Mouse (Mus musculus) monocyte, adult 5-6 weeks (primary cell): ENCODE results near the gene Copg2. TPM values are rescaled to one million over a fixed set of nuclear protein-coding genes. Genes with fewer than 3 reads are reported as not detected.

Source experiments
- ATAC-seq: fragments of 153-309, 156-312 bp; replicated peaks from 2 replicates; pipeline ENCODE4 v1.8.0; 2017; ENCODE audit warnings: mild to moderate bottlenecking; ENCODE audit not compliant: low TSS enrichment, insufficient number of reproducible peaks, severe bottlenecking, poor library complexity, low FRiP score
- total RNA-seq: library from RNA; stranded (forward); fragments of 200-1000, 200-491, 200-594 nt; gene quantifications from 3 replicates; pipeline ENCODE4 v1.2.3, GENCODE M21; 2017

Gene Copg2
- total RNA-seq, 1 experiment from 2014 or later, result 47.6 TPM

DNA sequence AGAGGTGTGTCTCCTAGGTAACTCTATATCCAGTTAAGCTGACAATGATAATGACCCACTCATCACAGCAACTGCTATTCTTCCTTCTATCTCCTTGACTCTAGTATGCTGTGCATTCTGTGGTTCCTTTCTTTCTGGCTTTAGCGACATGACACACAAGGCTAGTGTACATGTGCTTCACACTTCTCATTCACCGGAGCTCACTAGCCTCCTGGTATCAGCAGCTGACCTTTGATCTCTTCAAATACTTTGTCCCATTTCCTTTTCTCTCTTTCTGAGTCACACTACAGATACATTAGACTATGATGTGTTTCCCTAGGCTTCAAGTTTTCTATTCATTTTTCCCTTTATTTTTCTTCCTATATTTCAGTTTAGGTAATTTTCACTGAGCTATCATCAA, 41.4 kb downstream of the Copg2 start:
- no peak for ATAC-seq

GRCm38 (mm10) chr6:30849818-30850217, 46.8 kb downstream of the Copg2 start:
- no peak for ATAC-seq

- no peak for ATAC-seq
These were observed 64.4 kb downstream of the Copg2 start for GRCm38 (mm10) chr6:30832241-30832640.

DNA sequence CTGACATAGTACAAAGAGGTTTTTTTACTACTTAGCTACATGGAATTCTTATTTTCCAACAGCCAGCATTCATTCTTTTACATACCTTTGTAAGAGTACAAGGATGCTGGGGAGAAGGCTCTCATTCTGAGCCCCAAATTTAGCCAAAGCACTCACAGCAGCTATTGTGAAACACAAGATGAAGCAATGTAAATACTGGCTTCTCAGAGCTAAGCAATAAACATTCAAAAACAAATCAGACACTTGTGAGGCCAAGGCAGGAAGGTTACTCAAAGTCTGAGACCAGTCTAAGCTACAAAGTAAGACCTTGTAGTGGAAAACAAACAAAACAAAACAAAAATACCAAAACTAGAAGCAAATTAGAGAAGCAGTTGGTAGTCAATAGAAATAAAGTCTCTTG, 83.0 kb downstream of the Copg2 start:
- no peak for ATAC-seq

DNA sequence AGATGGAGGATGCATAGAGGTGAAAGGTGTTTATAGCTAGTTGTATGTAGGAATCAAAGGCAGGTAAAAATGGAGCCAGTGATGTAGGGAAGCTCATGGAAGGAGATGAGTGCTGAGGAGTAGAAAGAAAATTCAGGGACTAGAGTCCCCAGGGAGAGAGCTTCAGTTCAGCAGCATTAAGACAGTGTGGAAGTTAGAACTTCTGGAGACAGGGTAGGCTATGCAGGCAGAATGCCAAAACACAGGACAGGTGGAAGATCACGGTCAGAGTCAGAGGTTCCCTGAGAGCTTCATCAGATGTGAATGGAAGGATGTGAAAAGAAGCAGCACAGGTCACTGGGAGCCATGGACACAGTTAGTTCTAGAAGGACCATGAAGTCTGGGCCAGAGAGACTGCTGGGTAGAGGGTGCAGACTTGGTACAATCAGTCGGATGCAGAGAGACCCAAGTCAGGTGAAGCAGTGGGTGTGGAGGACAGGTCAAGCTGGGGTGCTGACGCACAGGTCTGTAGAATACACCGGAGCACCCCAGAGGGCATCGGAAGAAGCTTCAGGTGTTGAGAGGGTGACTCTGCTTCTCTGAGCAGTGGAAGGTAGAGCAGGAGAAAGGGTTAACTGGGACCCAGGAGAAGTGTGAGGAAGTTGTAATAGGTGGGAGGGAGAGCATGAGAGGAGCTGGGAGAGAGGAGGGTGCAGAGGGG, 91.4 kb downstream of the Copg2 start:
- ATAC-seq, result no peak

GRCm38 (mm10) chr6:30804389-30805052, 92.1 kb downstream of the Copg2 start:
- ATAC-seq, result peak; percentile 83

DNA sequence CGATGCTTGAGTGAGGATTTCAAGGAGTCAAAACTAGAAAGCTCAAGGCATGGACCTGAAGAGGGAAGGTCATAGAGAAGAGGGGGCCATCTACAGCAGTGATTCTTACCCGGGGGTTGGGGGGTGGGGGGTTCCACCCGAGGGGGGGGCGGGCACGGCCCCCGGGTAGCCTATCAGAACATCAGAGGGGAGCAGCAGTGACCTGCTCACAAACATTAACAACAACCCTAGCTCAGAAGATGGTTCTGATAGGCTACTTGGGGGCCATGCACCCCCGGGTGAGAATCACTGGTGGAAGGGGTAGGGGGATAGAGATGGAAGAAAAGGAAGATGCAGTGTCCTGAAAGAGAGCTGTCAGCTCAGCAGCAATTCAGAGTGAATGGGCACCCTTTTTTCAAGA, 93.7 kb downstream of the Copg2 start:
- ATAC-seq, result peak; percentile 57; the same call in 1 of the 2 replicates

- no peak for ATAC-seq
These were observed 145.4 kb downstream of the Copg2 start for GRCm38 (mm10) chr6:30751209-30751608.

DNA sequence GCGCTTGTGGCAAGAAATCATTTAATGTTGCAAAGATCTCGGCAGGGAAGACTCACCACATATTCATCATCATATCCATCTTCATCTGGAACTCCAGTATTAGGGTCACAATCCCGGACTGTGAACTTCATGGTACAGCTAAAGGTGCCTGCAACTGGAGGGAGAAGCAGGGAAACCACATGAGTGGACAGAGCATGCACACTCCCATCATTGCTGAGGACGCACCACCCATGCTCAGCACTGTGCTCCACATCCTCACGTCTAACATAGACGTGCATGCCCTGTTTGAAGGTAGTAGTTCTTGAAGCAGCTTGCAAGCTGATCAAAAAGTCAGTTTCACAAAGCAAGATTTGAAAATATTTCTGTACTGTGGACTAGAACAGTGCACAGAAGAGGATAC, 146.1 kb downstream of the Copg2 start:
- no peak for ATAC-seq

- no peak for ATAC-seq
These were observed 146.7 kb downstream of the Copg2 start for GRCm38 (mm10) chr6:30749892-30750291.

DNA sequence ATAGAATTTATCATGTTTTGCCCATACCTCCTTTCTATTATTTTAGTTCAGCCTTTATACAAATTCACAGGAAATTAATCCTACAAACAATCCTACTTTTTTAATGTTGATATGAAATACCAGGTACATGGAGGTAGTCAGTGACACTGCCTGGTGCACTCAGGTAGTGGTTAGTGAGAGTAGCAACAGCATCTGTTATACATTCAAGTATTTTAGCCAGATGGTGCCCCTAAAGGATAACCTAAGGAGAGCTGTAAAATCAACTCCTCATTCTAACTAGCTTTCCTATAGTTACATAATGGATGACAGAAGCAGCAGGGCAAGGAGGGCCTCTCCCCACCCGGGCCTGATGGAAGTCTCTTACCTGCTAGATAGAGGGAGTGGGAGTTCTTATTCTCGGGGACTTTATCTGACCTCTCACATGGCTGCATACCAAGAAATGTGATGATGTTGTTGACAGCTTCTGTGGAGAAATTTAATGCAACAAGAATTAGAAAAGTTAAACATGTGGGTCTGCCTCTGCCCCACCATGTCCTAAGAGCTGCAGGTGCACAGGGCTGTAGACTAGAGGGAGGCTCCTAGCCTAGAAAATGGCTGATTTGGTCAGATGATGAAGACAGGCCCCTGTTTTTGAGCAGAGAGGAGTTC, 147.4 kb downstream of the Copg2 start:
- no peak for ATAC-seq

- no peak for ATAC-seq
These were observed 148.2 kb downstream of the Copg2 start for GRCm38 (mm10) chr6:30748358-30748910.

GRCm38 (mm10) chr6:30747631-30748357, 148.8 kb downstream of the Copg2 start:
- no peak for ATAC-seq

- no peak for ATAC-seq
These were observed 151.0 kb downstream of the Copg2 start for GRCm38 (mm10) chr6:30745591-30745990.

DNA sequence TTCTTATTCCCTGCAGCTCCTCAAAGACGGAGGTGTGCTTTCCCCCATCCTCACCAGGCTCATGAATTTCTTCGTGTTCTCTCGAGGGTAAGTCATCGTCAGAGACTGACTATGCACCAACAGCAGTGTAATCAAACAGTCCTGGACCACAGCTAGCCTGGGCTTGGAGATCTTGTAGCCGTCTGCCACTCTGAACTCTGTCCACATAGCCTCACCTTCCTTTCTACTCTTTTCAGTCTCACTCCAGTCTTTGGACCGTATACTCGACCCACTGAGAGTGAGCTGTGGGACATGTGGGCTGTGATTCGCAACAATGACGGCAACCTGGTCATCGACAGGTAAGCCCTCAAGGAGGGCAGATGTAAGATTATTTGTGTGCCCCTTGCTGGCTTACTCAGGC, 151.7 kb downstream of the Copg2 start:
- ATAC-seq, result no peak

DNA sequence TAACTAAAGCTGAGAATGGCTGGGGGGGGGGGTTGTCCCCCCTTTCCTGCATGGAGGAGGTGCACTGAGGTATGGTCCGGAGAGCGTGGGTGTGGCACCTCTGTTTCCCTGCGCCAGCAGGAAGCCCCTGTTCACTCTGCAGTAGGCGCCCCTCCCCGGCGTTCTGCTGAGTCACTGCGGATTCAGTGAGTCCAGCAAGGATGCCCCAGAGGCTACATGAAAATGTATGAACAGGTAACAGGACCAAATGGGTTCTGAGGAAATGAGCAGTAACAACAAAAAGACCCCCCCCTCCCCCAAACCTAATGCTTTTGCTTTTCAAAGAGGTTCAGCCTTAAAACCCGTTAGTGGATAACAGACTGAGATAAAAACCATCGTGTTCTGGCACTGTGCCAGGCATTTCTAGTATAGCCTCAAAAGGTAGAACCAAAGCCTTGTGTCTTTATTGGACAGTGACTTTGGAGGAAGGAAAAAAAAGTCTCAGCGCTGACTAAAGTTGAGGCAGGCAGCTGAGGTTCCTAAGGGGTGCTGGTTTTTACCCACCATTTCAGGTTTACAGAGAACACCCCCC, 157.3 kb downstream of the Copg2 start:
- ATAC-seq, result no peak

DNA sequence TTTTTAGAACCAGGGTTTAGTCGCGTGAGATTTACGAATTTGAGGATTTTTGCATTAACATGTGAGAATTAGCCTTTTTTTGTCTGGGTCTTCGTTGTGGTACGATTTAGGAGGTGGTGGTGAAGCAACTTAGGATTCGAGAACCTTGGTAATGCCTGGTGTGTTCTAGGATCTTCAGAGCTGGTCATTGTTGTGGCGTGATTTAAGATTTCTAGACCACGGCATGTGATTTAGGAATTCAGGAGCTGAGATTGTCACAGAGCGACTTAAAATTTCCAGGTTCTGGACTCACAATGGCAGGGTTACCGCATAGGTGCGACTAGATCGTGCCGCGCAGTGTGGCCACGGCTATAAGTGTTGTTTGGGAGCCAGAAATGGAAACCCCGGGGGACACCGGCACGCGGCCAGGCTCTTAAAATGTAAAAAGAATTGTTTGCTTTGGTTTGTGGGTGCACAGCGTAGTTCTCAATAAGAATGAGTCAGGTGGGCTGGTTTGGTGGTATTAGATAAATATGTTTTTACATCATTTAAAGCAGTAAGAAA, 158.1 kb downstream of the Copg2 start:
- no peak for ATAC-seq
